Mouse (Mus musculus) T-helper 1 cell (primary cell): ENCODE results near the gene Ssc5d.

Experiments used
- in situ Hi-C: fragments of 300-600 bp; cut with MboI, MseI; formaldehyde crosslinking; loops from one replicate; pipeline ENCODE4 v1.15.1; 2025; ENCODE audit warnings: high pct_unique_total_duplicates

Ssc5d gene

DNA sequence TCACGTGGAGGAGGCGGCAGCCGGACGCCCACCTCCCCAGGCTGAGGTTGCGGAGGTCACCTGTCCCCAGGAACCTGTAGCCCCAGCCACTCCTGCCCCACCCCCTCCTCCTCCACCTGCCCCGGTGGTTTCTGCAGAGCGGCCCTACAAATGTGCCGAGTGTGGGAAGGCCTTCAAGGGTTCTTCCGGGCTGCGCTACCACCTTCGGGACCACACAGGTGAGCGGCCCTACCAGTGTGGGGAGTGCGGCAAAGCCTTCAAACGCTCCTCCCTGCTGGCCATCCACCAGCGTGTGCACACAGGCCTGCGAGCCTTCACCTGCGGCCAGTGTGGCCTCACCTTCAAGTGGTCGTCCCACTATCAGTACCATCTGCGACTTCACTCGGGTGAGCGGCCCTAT is 5.6 kb upstream of the Ssc5d start:
- in situ Hi-C loops = no loop called here

DNA sequence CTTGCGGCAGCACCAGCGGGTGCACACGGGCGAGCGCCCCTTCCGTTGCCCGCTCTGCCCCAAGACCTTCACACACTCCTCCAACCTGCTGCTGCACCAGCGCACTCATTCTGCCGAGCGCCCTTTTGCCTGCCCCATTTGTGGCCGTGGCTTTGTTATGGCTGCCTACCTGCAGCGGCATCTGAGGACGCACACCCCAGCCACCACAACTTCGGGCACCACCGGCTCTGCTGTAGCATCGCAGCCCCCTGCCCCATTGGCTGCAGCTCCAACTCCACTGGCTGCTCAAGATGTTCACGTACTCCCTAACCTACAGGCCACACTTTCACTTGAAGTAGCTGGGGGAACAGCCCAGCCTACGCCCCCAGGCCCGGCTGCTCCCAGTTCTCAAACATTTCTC is 5.1 kb upstream of the Ssc5d start:
- in situ Hi-C loops = no loop called here

DNA sequence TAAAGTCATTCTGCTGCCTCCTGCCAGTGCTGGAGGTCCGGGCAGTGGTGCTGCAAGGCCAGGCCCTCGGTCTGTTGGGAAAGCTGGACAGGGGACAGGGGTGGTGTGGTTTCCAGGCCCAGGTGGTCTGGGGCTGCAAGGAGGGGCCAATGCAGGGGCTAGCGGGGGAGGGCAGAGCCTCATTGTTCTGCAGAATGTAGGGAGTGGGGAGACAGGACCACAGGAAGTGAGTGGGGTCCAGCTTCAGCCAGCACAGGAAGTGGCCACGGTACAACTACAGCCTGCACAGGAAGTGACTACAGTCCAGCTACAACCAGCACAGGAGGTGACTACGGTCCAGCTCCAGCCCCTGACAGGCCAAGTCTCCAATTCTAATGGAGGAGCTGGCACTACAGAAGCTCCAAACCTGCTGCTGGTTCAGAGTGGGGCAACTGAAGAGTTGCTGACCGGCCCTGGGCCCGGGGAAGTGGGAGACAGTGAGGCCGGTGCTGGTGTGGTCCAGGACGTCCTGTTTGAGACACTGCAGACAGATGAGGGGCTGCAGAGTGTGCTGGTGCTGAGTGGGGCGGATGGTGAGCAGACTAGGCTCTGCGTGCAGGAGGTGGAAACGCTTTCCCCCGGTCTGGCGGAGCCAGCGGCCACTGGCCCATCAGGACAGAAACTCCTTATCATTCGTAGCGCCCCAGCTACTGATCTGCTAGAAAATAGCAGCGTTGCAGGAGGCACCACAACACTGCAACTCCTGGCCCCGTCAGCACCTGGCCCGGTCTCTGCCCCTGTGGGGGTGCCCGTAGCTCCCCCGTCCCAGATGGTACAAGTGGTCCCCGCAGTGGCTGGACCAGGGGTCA is 4.4 kb upstream of the Ssc5d start:
- in situ Hi-C loops = no loop called here

DNA sequence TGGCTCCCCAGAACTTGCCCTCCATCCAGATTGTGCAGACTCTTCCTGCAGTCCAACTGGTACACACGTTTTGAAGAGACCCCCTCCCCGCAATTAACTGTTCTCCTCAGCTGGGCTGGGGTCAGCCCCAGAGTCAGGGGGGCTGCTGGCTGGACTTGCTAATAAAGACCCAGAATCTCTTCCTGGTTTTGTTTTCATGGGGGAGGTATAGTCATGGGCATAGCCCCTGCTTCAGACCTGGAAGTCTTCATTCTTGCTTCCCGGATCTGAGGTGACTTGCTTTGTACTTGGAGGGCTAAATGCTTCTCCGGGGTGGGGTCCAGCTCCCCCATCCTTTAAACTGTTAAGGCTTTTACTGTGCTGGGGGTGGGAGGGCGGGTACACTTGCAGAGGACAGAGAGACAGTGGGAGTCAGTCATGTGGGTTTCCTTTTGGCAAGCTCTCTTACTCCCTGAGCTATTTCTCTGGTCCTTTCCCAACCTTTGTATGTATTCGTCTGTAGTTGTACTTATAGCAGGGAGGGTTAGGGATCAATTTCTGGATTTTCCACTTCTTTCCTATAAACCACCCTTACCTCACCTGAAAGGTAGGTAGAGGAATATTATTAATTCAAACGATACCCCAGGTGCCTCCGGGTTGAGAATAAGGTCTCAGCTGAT is 3.6 kb upstream of the Ssc5d start, which contains the start of gene Nat14:
TSS of gene Nat14 (plus strand) at position 205 of the 659 bp plus-strand sequence.
- in situ Hi-C loops = no loop called here

DNA sequence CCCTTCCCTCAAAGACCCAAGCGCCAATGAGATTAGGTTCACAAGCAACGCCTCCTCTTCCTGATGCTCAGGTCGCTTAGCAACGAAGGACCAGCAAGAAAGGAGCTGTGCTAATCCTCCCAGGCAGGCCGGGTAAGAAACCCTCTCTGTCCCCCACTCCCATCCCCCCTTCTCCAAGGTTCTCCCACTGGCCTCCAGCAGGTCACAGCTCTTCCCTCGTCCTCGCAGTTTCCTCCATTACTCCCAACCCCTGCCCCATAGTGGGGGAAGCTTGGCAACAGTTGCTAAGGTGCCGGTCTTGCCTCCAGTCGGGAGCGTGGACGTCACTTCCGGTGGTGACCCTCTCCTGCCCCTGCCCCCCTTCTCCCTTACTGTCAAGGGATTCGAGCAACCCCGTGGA is 3.1 kb upstream of the Ssc5d start:
- in situ Hi-C loops = no loop called here

DNA sequence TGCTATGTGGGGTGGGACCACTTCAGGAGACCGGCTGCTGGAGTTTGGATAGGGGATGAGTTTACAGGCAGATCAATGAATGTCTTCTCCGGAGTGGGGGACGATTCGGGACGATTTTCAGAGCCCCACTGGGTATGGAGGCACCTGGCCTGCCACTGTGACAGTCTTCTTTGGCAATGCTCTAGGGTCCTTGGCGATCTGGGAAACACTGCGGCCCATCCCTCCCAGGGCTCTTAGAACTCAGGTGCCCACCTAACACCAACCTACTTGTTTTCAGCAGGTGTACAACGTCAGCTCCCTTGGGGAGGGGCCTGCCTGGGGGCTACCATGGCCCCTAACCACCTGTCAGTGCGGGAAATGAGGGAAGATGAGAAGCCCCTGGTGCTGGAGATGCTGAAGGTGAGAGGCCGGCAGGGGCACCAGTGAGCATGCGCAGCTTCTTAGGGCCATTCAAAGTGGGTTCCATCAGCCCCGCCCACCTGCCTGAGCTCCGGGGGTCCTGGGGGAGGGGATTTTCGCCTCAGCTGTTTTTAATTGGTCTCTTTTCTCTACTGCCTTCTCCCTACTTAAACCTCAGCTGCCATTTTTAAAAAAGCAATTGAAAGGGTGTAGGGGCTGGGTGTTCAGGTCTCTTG is 2.5 kb upstream of the Ssc5d start:
- in situ Hi-C loops = no loop called here

- in situ Hi-C loops = no loop called here
Measured at GRCm38 (mm10) chr7:4923586-4924364, 1.8 kb upstream of the Ssc5d start.

- in situ Hi-C loops = no loop called here
Measured at GRCm38 (mm10) chr7:4924483-4924882, 1.1 kb upstream of the Ssc5d start.

DNA sequence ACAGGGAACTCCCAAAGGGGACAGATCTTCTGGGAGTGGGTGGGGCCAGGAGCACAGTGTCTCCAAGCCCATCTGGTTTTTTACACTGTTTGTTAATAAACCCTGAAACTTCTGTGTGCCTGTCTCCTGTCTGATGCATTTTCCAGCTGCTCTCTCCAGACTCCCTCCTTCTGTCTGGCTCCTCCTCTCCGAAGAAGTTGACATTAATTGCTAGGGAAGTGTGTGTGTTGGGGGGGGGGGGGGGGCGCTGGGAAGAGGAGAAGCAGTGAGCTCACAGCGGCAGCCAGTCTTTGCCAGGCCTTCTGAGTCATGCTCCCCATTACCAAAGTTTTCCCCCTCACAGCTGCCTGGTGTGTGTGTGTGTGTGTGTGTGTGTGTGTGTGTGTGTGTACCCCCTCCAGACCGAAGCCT is 689 bp upstream of the Ssc5d start:
- in situ Hi-C loops = no loop called here

DNA sequence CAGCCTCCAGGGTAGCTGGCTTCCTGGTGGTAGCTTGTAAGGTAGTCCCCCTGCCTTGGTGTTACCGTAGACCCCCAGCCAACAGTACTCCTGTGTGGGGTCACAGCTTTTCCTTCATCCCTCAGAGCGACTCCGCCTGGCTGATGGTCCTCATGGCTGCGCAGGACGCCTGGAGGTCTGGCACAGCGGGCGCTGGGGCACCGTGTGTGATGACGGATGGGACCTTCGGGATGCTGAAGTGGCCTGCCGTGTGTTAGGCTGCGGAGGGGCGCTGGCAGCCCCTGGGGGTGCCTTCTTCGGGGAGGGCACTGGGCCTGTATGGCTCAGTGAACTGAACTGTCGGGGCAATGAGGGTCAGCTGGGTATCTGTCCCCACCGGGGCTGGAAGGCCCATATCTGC is 1.3 kb downstream of the Ssc5d start:
- in situ Hi-C loops = no loop called here

DNA sequence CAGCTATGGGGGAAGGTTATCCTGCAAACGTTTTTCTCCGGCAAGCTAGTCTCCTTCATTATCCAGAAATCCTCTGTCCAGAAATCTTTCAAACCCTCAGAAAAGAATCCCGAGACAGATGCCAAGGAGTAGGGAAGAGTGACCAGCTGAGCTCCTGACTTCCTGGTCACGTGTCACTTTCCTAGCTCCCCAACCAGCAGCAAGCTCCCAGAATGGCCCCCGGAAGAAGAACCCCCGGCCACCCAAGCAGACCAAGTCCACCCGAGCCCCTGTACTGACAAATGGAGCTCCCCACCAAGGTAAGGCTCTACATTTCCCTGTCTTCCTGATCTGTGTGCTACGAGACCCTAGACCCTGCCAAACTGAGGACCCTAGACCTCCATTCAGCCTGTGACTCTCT is 2.1 kb downstream of the Ssc5d start:
- in situ Hi-C loops = no loop called here

GRCm38 (mm10) chr7:4928323-4928722 is 2.7 kb downstream of the Ssc5d start:
- in situ Hi-C loops = no loop called here

DNA sequence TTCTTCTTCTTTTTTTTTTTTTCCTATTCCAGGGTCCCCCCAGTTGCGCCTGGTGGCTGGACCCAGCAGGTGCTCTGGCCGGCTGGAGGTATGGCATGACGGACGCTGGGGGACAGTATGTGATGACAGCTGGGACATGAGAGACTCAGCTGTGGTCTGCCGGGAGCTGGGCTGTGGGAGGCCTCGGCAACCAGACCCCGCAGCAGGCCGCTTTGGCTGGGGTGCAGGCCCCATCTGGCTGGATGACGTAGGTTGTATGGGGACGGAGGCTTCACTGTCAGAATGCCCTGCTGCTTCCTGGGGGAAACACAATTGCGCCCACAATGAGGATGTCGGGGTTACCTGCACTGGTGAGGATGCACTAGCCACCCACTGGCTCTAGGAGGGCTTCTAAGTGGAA is 7.5 kb downstream of the Ssc5d start:
- in situ Hi-C loops = no loop called here

GRCm38 (mm10) chr7:4934160-4934914 is 8.8 kb downstream of the Ssc5d start:
- in situ Hi-C loops = no loop called here

DNA sequence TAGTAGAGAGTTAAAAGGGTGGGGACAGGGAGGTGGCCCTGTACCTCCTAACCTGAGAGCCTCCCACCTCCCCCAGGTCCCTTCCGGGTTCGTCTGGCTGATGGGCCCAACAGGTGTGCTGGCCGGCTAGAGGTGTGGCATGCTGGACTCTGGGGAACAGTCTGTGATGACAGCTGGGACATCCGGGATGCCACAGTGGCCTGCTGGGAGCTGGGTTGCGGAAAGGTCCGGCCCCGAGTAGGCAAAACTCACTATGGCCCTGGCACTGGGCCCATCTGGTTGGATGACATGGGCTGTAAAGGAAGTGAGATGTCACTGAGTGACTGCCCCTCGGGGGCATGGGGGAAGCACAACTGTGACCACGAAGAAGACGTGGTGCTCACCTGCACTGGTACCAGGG is 11.2 kb downstream of the Ssc5d start:
- in situ Hi-C loops = no loop called here

DNA sequence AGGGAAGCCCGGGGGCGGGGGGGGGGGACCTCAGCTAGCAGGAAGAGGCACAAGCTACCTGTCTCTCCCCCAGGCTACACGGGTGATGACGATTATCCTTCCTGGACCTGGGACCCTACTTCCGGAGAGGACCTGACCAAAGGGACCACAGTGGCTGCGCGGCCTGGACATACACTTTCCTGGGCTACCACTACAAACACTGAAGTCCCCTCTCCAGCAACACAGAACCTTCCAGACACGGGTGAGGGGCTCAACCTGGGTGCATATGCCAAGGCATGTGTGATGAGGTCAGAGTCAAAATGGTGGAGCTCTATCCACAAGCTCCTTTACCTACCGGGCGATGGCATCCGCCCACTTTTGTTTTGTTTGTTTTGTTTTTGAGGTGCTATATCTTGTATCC is 11.8 kb downstream of the Ssc5d start:
- in situ Hi-C loops = no loop called here

- in situ Hi-C loops = no loop called here
Measured at GRCm38 (mm10) chr7:4938456-4938855, 12.9 kb downstream of the Ssc5d start.

DNA sequence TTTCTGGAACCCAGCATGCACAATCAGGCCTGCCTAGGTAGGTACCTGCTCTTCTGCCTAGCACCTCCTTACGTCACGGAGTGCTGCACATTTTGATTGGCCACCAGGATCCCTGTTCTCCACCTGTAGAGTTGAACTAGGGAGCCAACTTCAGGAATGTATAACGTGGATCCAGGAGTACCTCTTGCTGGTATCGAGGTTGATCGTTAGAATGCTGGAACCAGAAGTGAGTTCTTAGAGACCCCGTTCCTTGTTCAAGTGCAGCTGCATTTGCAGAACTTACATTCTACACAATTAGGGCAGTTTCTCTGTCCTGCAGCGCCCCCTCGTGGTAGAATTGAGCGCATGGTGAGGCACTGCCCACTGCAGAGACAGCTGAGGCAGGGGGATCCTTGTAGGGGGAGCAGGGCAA is 14.5 kb downstream of the Ssc5d start:
- in situ Hi-C loops = loop anchor here (5.0 kb wide), 1 partner anchor 112 kb away; the partner anchor contains the start of gene Zfp580

- in situ Hi-C loops = loop anchor here (5.0 kb wide), 1 partner anchor 110 kb away; the partner anchor contains the start of gene Zfp580
Measured at GRCm38 (mm10) chr7:4942673-4943072, 17.1 kb downstream of the Ssc5d start.

DNA sequence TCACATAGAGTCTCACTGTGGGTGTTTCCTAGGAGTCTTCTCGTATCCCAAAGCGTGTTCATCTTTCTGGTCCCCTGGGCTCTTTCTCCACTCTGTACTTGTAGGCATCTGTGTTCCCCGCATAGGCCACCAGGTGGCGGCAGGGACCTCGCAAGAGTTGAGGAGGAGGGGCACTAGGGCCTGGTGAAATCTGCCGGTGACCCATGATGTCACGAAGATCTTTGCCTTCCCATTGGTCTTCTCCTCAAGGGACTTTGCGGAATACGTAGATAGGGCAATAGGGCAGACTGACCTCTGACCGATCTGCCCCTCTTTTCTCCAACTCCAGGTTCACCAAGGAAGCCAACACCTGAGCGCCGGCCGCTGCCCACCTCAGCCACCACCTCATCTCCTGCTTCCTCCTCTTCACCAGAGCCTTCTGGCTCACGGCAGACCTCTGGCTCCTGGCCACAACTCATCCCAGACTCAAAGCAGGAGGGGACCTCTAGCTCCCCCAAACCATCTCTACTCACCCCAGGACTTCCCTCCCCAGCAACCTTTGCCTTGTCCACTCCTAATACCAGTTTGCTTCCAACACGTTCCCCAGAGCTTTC is 17.7 kb downstream of the Ssc5d start:
- in situ Hi-C loops = loop anchor here (5.0 kb wide), 1 partner anchor 109 kb away; the partner anchor contains the start of gene Zfp580

DNA sequence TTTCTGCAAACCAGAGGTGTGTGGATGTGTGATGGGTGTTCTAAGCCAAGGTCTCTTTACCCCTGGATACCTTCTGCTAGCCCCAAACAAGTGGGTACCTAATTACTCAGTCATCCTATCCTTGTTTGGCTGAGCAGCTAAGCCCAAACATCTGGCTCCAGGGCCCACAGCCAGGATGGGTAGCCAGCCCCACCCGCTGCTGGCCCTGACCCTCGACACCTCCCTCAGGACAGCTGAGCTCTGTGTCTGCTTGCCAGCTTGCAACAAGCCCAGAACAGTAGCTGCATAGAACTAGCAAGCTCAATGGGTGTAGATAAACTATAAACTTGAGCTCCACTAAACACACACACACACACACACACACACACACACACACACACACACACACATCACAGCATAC is 22.3 kb downstream of the Ssc5d start:
- in situ Hi-C loops = no loop called here
